Mouse (Mus musculus) stomach, embryonic 15.5 days (tissue): ENCODE data around the gene Dthd1. TPM values are rescaled to one million over a fixed set of nuclear protein-coding genes. Genes with fewer than 3 reads are reported as not detected.

ENCODE experiments used
- ATAC-seq: fragments of 200-750 bp; cut with Nextera tagmentation; 2 replicates; pipeline ENCODE4 v1.8.0; 2017; ENCODE audit warnings: low read depth, moderate number of reproducible peaks, moderate TSS enrichment; ENCODE audit not compliant: insufficient read depth, low FRiP score
- H3K27ac ChIP-seq: fragments of 300-500 bp; sonication (generic); 2 replicates; pipeline ENCODE4 v1.5.1; 2015; ENCODE audit warnings: mild to moderate bottlenecking, inconsistent platforms
- H3K27me3 ChIP-seq: fragments of 300-500 bp; sonication (generic); replicated peaks from 2 replicates; pipeline ENCODE4 v1.6.1; 2015; ENCODE audit warnings: inconsistent platforms
- H3K36me3 ChIP-seq: fragments of 300-500 bp; sonication (generic); 2 replicates; pipeline ENCODE4 v1.6.1; 2015; ENCODE audit warnings: inconsistent platforms
- H3K4me1 ChIP-seq: fragments of 300-500 bp; sonication (generic); 2 replicates; pipeline ENCODE4 v1.6.1; 2015; ENCODE audit warnings: inconsistent platforms
- H3K4me2 ChIP-seq: fragments of 300-500 bp; sonication (generic); 2 replicates; pipeline ENCODE4 v1.6.1; 2015; ENCODE audit warnings: mild to moderate bottlenecking, inconsistent platforms
- H3K4me3 ChIP-seq: fragments of 300-500 bp; sonication (generic); replicated peaks from 2 replicates; pipeline ENCODE4 v1.5.1; 2015; ENCODE audit warnings: inconsistent platforms
- H3K9ac ChIP-seq: fragments of 300-500 bp; sonication (generic); 2 replicates; pipeline ENCODE4 v1.6.1; 2015; ENCODE audit warnings: inconsistent platforms
- H3K9me3 ChIP-seq: fragments of 300-500 bp; sonication (generic); 2 replicates; pipeline ENCODE4 v1.6.1; 2016; ENCODE audit warnings: inconsistent platforms
- WGBS: fragments of 180-500 bp; shearing (Covaris S2); methylation state at CpG from one replicate; pipeline ENCODE4 v1.1.7; 2015; 5-methylcytosine and 5-hydroxymethylcytosine counted together
- polyA plus RNA-seq: library from polyadenylated mRNA; unstranded; fragments of >200 nt; fragmentation: Nextera tagmentation; extraction: Ambion mirVana; gene quantifications from 2 replicates; pipeline ENCODE4 v1.2.1, GENCODE M21; 2015

Gene Dthd1
- polyA plus RNA-seq, 1 experiment from 2014 or later: not detected

GRCm38 (mm10) chr5:62815741-62816140, 2.1 kb downstream of the Dthd1 start:
- no peak overlapping the region for H3K4me3 ChIP-seq
- no peaks in the 10 kb centered on the region for H3K36me3 ChIP-seq
- no peaks in the 10 kb centered on the region for H3K9me3 ChIP-seq
- H3K4me1 ChIP-seq: no peaks in the 10 kb centered on the region
- no peak overlapping the region for H3K4me2 ChIP-seq
- H3K27ac ChIP-seq: no peak overlapping the region
- no peak for ATAC-seq
- WGBS: 73% methylated on average over 1 of the region's 1 CpGs
- H3K27me3 ChIP-seq: no peaks in the 10 kb centered on the region
- no peak overlapping the region for H3K9ac ChIP-seq

- H3K4me2 ChIP-seq: no peak overlapping the region
- no peak overlapping the region for H3K9ac ChIP-seq
- no peaks in the 10 kb centered on the region for H3K27me3 ChIP-seq
- WGBS: 56% methylated on average over 2 of the region's 2 CpGs
- no peak for ATAC-seq
- H3K9me3 ChIP-seq: no peaks in the 10 kb centered on the region
- H3K4me3 ChIP-seq: no peak overlapping the region
- H3K36me3 ChIP-seq: no peaks in the 10 kb centered on the region
- no peak overlapping the region for H3K27ac ChIP-seq
- H3K4me1 ChIP-seq: no peaks in the 10 kb centered on the region
Observed at GRCm38 (mm10) chr5:62819567-62819966, 5.9 kb downstream of the Dthd1 start.

- no peak overlapping the region for H3K27ac ChIP-seq
- no peaks in the 10 kb centered on the region for H3K4me1 ChIP-seq
- WGBS: 62% methylated on average over 8 of the region's 8 CpGs
- no peak overlapping the region for H3K9ac ChIP-seq
- H3K36me3 ChIP-seq: no peaks in the 10 kb centered on the region
- H3K4me3 ChIP-seq: no peak overlapping the region
- no peak for ATAC-seq
- H3K27me3 ChIP-seq: no peaks in the 10 kb centered on the region
- no peak overlapping the region for H3K4me2 ChIP-seq
- H3K9me3 ChIP-seq: no peaks in the 10 kb centered on the region
Observed at GRCm38 (mm10) chr5:62820363-62821271, 7.0 kb downstream of the Dthd1 start.

- 90% methylated on average over 3 of the region's 3 CpGs for WGBS
- ATAC-seq: no peak
- H3K9me3 ChIP-seq: no peaks in the 10 kb centered on the region
- H3K27ac ChIP-seq: no peak overlapping the region
- no peak overlapping the region for H3K9ac ChIP-seq
- no peaks in the 10 kb centered on the region for H3K36me3 ChIP-seq
- H3K4me2 ChIP-seq: no peak overlapping the region
- no peaks in the 10 kb centered on the region for H3K27me3 ChIP-seq
- no peaks in the 10 kb centered on the region for H3K4me1 ChIP-seq
- H3K4me3 ChIP-seq: no peak overlapping the region
Observed at GRCm38 (mm10) chr5:62842955-62843730, 29.5 kb downstream of the Dthd1 start.

- no peaks in the 10 kb centered on the region for H3K27me3 ChIP-seq
- ATAC-seq: no peak
- H3K4me2 ChIP-seq: no peak overlapping the region
- 82% methylated on average over 6 of the region's 6 CpGs for WGBS
- H3K27ac ChIP-seq: no peak overlapping the region
- H3K9me3 ChIP-seq: no peaks in the 10 kb centered on the region
- no peaks in the 10 kb centered on the region for H3K36me3 ChIP-seq
- no peak overlapping the region for H3K9ac ChIP-seq
- H3K4me1 ChIP-seq: no peaks in the 10 kb centered on the region
- no peak overlapping the region for H3K4me3 ChIP-seq
Observed at GRCm38 (mm10) chr5:62846571-62847131, 33.0 kb downstream of the Dthd1 start.

- no peak overlapping the region for H3K27ac ChIP-seq
- WGBS: 67% methylated on average over 2 of the region's 2 CpGs
- H3K36me3 ChIP-seq: no peaks in the 10 kb centered on the region
- no peaks in the 10 kb centered on the region for H3K4me1 ChIP-seq
- H3K4me2 ChIP-seq: no peak overlapping the region
- H3K27me3 ChIP-seq: no peaks in the 10 kb centered on the region
- H3K9ac ChIP-seq: no peak overlapping the region
- ATAC-seq: no peak
- H3K9me3 ChIP-seq: no peaks in the 10 kb centered on the region
- no peak overlapping the region for H3K4me3 ChIP-seq
Observed at GRCm38 (mm10) chr5:62851337-62851736, 37.7 kb downstream of the Dthd1 start.

- WGBS: 93% methylated on average over 4 of the region's 4 CpGs
- H3K9me3 ChIP-seq: no peaks in the 10 kb centered on the region
- no peaks in the 10 kb centered on the region for H3K36me3 ChIP-seq
- H3K4me3 ChIP-seq: no peak overlapping the region
- no peak overlapping the region for H3K27ac ChIP-seq
- no peaks in the 10 kb centered on the region for H3K4me1 ChIP-seq
- ATAC-seq: no peak
- no peaks in the 10 kb centered on the region for H3K27me3 ChIP-seq
- H3K4me2 ChIP-seq: no peak overlapping the region
- no peak overlapping the region for H3K9ac ChIP-seq
Observed at GRCm38 (mm10) chr5:62854361-62854844, 40.8 kb downstream of the Dthd1 start.

- Histone ChIP-seq H3K4me2 (no peak overlapping the region), H3K27me3 (no peaks in the 10 kb centered on the region), H3K4me3 (no peak overlapping the region), H3K36me3 (no peaks in the 10 kb centered on the region), H3K9ac (no peak overlapping the region), H3K4me1 (no peaks in the 10 kb centered on the region), H3K27ac (no peak overlapping the region), H3K9me3 (no peaks in the 10 kb centered on the region)
- WGBS: 67% methylated on average over 1 of the region's 1 CpGs
- no peak for ATAC-seq
Observed at GRCm38 (mm10) chr5:62857502-62857901, 43.9 kb downstream of the Dthd1 start.

- ATAC-seq: no peak
- Histone ChIP-seq H3K36me3 (no peaks in the 10 kb centered on the region), H3K4me1 (no peaks in the 10 kb centered on the region), H3K4me3 (no peak overlapping the region), H3K4me2 (no peak overlapping the region), H3K27ac (no peak overlapping the region), H3K27me3 (no peaks in the 10 kb centered on the region), H3K9me3 (no peaks in the 10 kb centered on the region), H3K9ac (no peak overlapping the region)
- WGBS: 35% methylated on average over 2 of the region's 2 CpGs
Observed at GRCm38 (mm10) chr5:62858282-62858681, 44.7 kb downstream of the Dthd1 start.

GRCm38 (mm10) chr5:62864348-62864747, 50.7 kb downstream of the Dthd1 start:
- Histone ChIP-seq H3K4me1 (no peaks in the 10 kb centered on the region), H3K9ac (no peak overlapping the region), H3K27ac (no peak overlapping the region), H3K27me3 (no peaks in the 10 kb centered on the region), H3K4me3 (no peak overlapping the region), H3K4me2 (no peak overlapping the region), H3K36me3 (no peaks in the 10 kb centered on the region), H3K9me3 (no peaks in the 10 kb centered on the region)
- no peak for ATAC-seq
- WGBS: 79% methylated on average over 3 of the region's 3 CpGs

GRCm38 (mm10) chr5:62867003-62867402, 53.4 kb downstream of the Dthd1 start:
- Histone ChIP-seq H3K4me3 (no peak overlapping the region), H3K4me2 (no peak overlapping the region), H3K9ac (no peak overlapping the region), H3K36me3 (no peaks in the 10 kb centered on the region), H3K27me3 (no peaks in the 10 kb centered on the region), H3K4me1 (no peaks in the 10 kb centered on the region), H3K27ac (no peak overlapping the region), H3K9me3 (no peaks in the 10 kb centered on the region)
- no peak for ATAC-seq

- Histone ChIP-seq H3K9ac (no peak overlapping the region), H3K4me2 (no peak overlapping the region), H3K36me3 (no peaks in the 10 kb centered on the region), H3K4me3 (no peak overlapping the region), H3K27me3 (no peaks in the 10 kb centered on the region), H3K9me3 (no peaks in the 10 kb centered on the region), H3K27ac (no peak overlapping the region), H3K4me1 (no peaks in the 10 kb centered on the region)
- ATAC-seq: no peak
- 54% methylated on average over 1 of the region's 1 CpGs for WGBS
Observed at GRCm38 (mm10) chr5:62879530-62879929, 65.9 kb downstream of the Dthd1 start.
